Mouse (Mus musculus): Measurements from ENCODE around the gene Tex13b.
"Not testable (repeated sequence)": the region's sequence is repeated elsewhere in the genome, so short reads cannot be mapped to it uniquely, and the experiment has no call there.

The Tex13b gene

GRCm38 (mm10) chrX:140813312-140814006 lies at the start of gene Tex13b:
Gene Tex13b, minus strand, starts transcription at chrX:140813433.
- DNase-seq: no peak

- no peak for DNase-seq
Measured at GRCm38 (mm10) chrX:140862760-140863159, 49.5 kb upstream of the Tex13b start.

GRCm38 (mm10) chrX:140857445-140857844 lies 44.2 kb upstream of the Tex13b start:
- DNase-seq: peak in 1 of 2 experiments; percentile 1

- DNase-seq: not testable (repeated sequence)
Measured at GRCm38 (mm10) chrX:140857040-140857439, 43.8 kb upstream of the Tex13b start.

GRCm38 (mm10) chrX:140854561-140854960 lies 41.3 kb upstream of the Tex13b start:
- DNase-seq: no peak

- DNase-seq: not testable (repeated sequence)
Measured at GRCm38 (mm10) chrX:140845401-140845800, 32.2 kb upstream of the Tex13b start.

- DNase-seq: no peak
Measured at GRCm38 (mm10) chrX:140839887-140840286, 26.7 kb upstream of the Tex13b start.

GRCm38 (mm10) chrX:140838077-140838476 lies 24.8 kb upstream of the Tex13b start:
- DNase-seq: no peak

- DNase-seq: no peak
Measured at GRCm38 (mm10) chrX:140831706-140832105, 18.5 kb upstream of the Tex13b start.

- DNase-seq: peak in 1 of 2 experiments; percentile 17
Measured at GRCm38 (mm10) chrX:140822295-140822694, 9.1 kb upstream of the Tex13b start.

- no peak for DNase-seq
Measured at GRCm38 (mm10) chrX:140805340-140805739, 7.9 kb downstream of the Tex13b start.

- no peak for DNase-seq
Measured at GRCm38 (mm10) chrX:140769794-140770193, 43.4 kb downstream of the Tex13b start.
